In the genomic region with DNA sequence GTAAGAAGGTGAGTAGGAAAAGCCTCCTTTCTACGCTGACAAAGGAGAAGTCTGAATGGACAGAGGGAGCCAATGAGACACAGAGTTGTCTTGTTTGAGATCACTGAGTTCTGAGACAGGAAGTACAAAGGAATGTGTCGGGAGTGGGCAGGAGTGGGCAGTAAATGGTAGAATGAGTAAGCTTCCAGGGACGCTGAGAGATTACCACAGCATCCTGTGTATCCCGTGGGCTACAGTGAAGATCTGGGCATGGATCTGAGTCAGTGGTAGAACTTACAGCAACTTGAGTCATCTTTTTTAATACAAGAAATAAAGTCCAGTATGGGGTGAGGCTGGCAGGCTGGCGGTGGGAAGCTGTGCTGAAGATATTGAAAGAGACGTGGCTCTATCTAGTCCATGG, we compare ENCODE assay signal across 23 mouse cellular contexts.
DNase-seq lines count a peak whose midpoint lies in the region; ATAC-seq lines count a peak whose summit lies in the region.
"Had no signal": no experiment of that assay in that cellular context is flagged by ENCODE, and none has a peak within 500 bp of the region (broad histone marks: within the 10 kb centered on the region; RNA-seq: fewer than 3 reads in every experiment).

No protein-coding gene starts in this region.

- no peaks in the 10 kb centered on the region for H3K36me3 ChIP-seq in forebrain, embryonic 16.5 days (ENCODE audit: control insufficient read depth, insufficient read depth)
- H3K36me3 ChIP-seq in kidney, embryonic 16.5 days (ENCODE audit: insufficient read depth, low read length) = no peaks in the 10 kb centered on the region
- H3K36me3 ChIP-seq: embryonic facial prominence, embryonic 15.5 days; limb, embryonic 15.5 days; neural tube, embryonic 13.5 days; stomach, embryonic 15.5 days had no signal

- H3K27ac ChIP-seq in forebrain, embryonic 16.5 days (ENCODE audit: low read length) = no peak overlapping the region
- H3K27ac ChIP-seq in kidney, embryonic 16.5 days (ENCODE audit: low read length) = no peak overlapping the region
- H3K27ac ChIP-seq: embryonic facial prominence, embryonic 15.5 days; limb, embryonic 15.5 days; neural tube, embryonic 13.5 days; stomach, embryonic 15.5 days had no signal

- no peaks in the 10 kb centered on the region for H3K27me3 ChIP-seq in forebrain, embryonic 16.5 days (replicated peaks; ENCODE audit: control insufficient read depth, insufficient read depth, low read length)
- H3K27me3 ChIP-seq in kidney, embryonic 16.5 days (ENCODE audit: insufficient read depth, low read length) = no peaks in the 10 kb centered on the region
- H3K27me3 ChIP-seq: embryonic facial prominence, embryonic 15.5 days; limb, embryonic 15.5 days; neural tube, embryonic 13.5 days; stomach, embryonic 15.5 days had no signal

- no peak overlapping the region for H3K9ac ChIP-seq in forebrain, embryonic 16.5 days (replicated peaks; ENCODE audit: low read depth, low read length)
- H3K9ac ChIP-seq in kidney, embryonic 16.5 days (replicated peaks; ENCODE audit: low read length) = no peak overlapping the region
- H3K9ac ChIP-seq: embryonic facial prominence, embryonic 15.5 days; limb, embryonic 15.5 days; neural tube, embryonic 13.5 days; stomach, embryonic 15.5 days had no signal

- peak; percentile 33 to 71 for DNase-seq in frontal cortex, adult 2 months (ENCODE audit: extremely low spot score in 1 of 2, low spot score in 1 of 2)
- DNase-seq in frontal cortex, postnatal 14 days (ENCODE audit: low spot score in 2 of 2) = no peak
- DNase-seq in right cerebral cortex, postnatal 25 days = peak; percentile 34
- no peak for DNase-seq in right cerebral cortex, postnatal 4 days
- peak; percentile 9 to 51 for DNase-seq in left cerebral cortex, adult 9 months (ENCODE audit: low spot score in 2 of 2)
- DNase-seq: cerebellum, postnatal 14 days; embryo, embryonic 11 days; gastrocnemius, postnatal 10 days; heart, adult 18-20 months; heart, postnatal 4 days; kidney, adult 8-10 months; kidney, postnatal 36 days; spleen, adult 18-20 months; thymus, postnatal 14 days had no signal

- no peak overlapping the region for H3K4me2 ChIP-seq in forebrain, embryonic 16.5 days (ENCODE audit: low read length)
- H3K4me2 ChIP-seq in kidney, embryonic 16.5 days (replicated peaks; ENCODE audit: low read depth, low read length) = no peak overlapping the region
- H3K4me2 ChIP-seq: embryonic facial prominence, embryonic 15.5 days; limb, embryonic 15.5 days; neural tube, embryonic 13.5 days; stomach, embryonic 15.5 days had no signal

- no peak for ATAC-seq in megakaryocyte-erythroid progenitor cell, adult 5-6 weeks (replicated peaks; ENCODE audit: low FRiP score, low TSS enrichment, poor library complexity, severe bottlenecking)
- no peak for ATAC-seq in forebrain, embryonic 16.5 days
- no peak for ATAC-seq in kidney, embryonic 16.5 days (ENCODE audit: low FRiP score, low TSS enrichment)
- ATAC-seq: forebrain, embryonic 14.5 days; hindbrain, embryonic 16.5 days had no signal

- WGBS in forebrain, embryonic 16.5 days = 48% methylated on average over 6 of the region's 6 CpGs
- 59% methylated on average over 6 of the region's 6 CpGs for WGBS in kidney, embryonic 16.5 days

- H3K4me3 ChIP-seq in forebrain, embryonic 16.5 days (replicated peaks; ENCODE audit: low read length) = no peak overlapping the region
- H3K4me3 ChIP-seq in kidney, embryonic 16.5 days (ENCODE audit: low read length) = no peak overlapping the region
- H3K4me3 ChIP-seq: embryonic facial prominence, embryonic 15.5 days; limb, embryonic 15.5 days; neural tube, embryonic 13.5 days; stomach, embryonic 15.5 days had no signal

- peaks cover 9% of the 10 kb centered on the region for H3K4me1 ChIP-seq in forebrain, embryonic 16.5 days (replicated peaks; ENCODE audit: control insufficient read depth, insufficient read depth, low read length)
- peaks cover 6% of the 10 kb centered on the region; the same call in 1 of the 2 replicates for H3K4me1 ChIP-seq in kidney, embryonic 16.5 days (ENCODE audit: insufficient read depth, low read length)
- H3K4me1 ChIP-seq: embryonic facial prominence, embryonic 15.5 days; limb, embryonic 15.5 days; stomach, embryonic 15.5 days had no signal

- no peaks in the 10 kb centered on the region for H3K9me3 ChIP-seq in forebrain, embryonic 16.5 days (ENCODE audit: control insufficient read depth, low read length)
- H3K9me3 ChIP-seq in kidney, embryonic 16.5 days (ENCODE audit: low read length) = no peaks in the 10 kb centered on the region
- H3K9me3 ChIP-seq: embryonic facial prominence, embryonic 15.5 days; limb, embryonic 15.5 days; neural tube, embryonic 13.5 days; stomach, embryonic 15.5 days had no signal

Comparison
In these comparisons a context has a peak if more than half of its experiments do, and no peak if none do; other contexts are left out.
1. DNase-seq: peak in frontal cortex, adult 2 months (2 of 2), right cerebral cortex, postnatal 25 days (single experiment) and left cerebral cortex, adult 9 months (2 of 2); none in frontal cortex, postnatal 14 days (0 of 2) and right cerebral cortex, postnatal 4 days (single experiment).